Mouse (Mus musculus) lung, postnatal 14 days (tissue): ENCODE measurements around the gene Hyls1.
A peak's percentile ranks its signal among the peaks of the same experiment; 100 is the strongest.
"Not testable (repeated sequence)": the region's sequence is repeated elsewhere in the genome, so short reads cannot be mapped to it uniquely, and the experiment has no call there.

Source experiments
- DNase-seq: peaks from one replicate; pipeline ENCODE4 v3.0.0; 2021

Hyls1 gene

DNA sequence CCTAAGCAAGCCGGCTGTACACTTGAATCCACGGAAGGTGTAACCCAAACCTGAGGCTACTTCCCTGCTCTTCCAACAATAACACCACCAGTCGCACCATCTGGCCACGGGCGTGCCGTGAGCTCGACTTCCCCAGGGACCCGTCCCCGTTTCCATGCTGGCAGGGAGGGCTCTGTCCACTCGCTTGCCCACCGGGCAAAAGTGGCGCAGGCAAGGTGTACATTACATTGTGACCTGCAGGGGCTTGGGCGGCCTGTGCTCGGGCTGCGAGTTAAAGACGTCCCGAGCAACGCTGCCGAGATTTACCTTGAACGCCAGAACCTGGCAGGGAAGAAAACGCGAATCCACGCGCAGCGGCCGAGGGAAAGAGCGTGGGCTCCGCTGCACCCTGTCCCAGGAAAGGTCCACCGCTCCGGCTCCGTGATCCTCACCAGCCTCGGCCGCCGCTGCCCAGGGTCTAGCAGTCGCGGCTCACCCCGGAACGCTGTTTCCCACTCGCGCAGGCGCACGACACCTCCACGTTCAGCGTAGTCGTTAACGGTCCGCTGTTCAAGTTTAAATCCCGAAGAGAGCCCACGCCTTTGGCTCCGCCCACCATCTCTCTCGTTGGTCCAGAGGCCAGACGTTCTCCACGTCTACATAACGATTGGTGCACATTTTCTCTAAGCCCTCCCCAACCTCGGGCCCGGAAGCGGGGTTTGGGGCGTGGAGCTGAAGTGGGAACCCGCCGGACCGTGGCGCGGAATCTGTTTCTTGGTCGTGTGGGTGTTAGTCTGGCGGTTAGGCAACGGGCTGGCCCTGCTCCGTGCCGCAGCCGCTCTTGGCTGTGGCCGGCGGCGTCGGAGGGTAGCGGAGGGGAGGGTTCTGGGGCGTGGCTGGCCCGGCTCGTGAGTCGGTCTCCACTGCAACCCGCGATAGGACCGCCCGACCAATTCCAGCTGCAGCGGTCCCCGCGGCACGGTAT lies at the start of gene Hyls1, which contains the start of gene Pate2:
Hyls1 (minus strand) TSS at position 828 of the 964 bp plus-strand sequence.
Pate2 (plus strand) TSS at position 714 of the 964 bp plus-strand sequence.
- peak; percentile 93 for DNase-seq

DNA sequence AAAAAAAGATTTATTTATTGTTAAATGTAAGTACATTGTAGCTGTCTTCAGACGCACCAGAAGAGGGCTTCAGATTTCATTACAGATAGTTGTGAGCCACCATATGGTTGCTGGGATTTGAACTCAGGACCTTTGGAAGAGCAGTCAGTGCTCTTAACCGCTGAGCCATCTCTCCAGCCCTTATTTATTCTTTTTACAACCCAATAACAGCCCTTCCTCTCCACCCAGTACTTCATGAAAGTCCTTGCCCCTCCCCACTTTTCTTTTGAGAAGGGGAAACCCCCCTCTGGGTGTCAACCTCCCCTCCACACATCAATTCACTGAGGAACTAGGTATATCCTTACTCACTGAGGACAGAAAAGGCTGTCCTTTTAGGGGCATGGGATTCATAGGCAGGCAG lies 46.6 kb upstream of the Hyls1 start:
- not testable (repeated sequence) for DNase-seq

DNA sequence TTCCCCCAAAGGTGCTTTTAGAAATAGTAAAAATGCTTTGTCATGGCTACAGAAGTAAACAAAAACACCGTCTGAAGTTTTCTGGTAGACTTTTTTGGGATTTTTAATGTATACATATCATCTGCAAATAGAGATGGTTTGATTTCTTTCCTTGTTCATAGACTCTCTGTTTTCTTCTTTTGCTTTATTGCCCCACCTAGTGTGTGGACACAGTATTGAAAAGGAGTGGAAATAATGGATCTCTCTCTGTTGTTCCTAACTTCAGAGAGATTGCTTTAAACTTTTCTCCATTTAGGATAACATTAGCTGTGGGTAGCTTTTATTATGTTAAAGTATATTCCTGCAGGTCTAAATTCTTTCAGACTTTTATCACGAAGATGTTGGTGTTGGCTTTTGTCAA lies 43.8 kb upstream of the Hyls1 start:
- no peak for DNase-seq

DNA sequence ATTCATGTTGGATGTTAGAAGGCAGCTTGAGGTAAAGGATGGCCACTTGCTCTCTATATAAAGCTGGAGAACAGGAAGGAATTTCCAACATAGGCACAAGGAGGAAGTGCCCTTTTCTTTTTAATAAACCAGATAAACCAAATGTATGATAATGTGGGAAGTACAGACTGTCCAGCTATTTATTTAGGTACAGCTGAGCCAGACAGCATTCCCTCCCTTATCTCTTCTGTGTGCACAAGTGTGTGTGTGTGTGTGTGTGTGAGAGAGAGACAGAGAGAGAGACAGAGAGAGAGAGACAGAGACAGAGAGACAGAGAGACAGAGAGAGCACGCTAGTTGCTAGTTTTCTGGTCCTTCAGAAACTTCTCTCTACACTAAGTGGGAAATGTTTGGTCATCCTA lies 41.6 kb upstream of the Hyls1 start, which contains the start of gene Pate4:
Pate4 (minus strand) TSS at position 101 of the 400 bp plus-strand sequence.
- DNase-seq, result no peak

DNA sequence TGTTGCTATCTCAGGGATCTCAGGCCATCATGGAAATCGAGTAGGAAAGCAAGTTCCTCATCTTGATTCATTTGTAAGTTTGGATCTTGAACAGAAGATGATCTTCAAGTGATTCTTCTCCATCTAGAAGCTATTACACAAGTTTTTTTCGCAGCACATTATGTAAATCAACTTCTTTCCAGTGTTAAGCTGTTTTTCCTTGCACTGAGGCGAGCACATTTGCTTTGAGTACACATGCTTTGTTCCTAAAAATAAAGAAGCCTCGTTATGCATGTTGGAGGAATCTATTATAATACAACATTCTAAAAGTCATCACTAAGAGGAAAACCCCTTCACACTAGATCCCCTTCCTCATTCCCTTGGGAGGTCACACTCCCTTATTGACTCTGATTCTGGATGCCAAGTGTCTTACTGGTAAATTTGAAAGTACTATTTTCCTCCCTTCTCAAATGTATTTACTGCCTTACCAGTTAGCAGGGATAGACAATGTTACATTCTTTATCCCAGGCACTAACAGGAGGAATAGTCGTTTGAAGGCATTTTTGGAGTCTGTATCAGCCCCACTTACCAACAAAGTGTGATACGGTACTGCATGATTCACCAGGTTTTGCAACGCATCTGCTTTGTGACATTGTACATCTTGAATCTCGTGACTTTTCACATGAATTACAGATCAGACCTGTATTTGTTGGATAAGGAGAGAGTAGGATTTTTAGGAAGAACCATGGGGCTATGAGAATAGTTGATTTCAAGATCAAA lies 37.6 kb upstream of the Hyls1 start:
- DNase-seq, result no peak

DNA sequence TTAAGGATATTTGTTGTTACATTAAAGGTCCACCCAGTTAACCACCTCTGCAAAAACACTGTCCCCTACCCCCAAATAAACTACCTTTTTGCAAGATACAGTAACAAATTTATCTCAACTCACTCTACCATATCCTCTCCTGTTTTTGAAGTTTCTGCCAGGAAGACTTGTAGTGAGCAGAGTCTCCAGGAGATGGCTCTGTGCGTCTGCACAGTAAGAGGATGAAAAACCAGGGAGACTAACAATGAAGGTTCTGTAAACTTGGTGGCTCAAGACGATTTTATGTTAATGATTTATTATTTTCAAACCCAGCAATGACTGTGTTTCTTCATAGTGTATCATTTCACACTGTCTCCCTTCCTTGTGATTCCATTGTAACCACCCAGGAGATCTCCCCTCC lies 22.7 kb upstream of the Hyls1 start:
- DNase-seq, result no peak

DNA sequence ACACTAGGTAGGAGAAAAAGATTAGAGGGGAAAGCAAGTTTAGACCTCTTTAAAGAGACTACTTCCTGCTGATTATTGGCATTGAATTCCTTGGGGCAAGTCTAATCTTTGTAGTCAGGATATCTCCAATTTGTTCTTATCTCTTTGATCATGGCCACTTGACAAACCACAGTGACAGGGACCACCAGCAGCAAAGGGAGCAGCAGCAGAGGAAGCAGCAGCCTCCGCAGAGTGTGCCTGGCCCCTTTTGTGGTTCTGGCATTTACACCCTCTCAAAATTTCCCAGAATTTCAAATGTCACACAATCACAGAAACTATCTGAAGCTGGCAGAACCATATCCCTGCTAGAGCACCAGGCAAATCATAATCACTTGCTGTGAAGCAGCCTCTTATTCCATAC lies 17.5 kb upstream of the Hyls1 start:
- no peak for DNase-seq

DNA sequence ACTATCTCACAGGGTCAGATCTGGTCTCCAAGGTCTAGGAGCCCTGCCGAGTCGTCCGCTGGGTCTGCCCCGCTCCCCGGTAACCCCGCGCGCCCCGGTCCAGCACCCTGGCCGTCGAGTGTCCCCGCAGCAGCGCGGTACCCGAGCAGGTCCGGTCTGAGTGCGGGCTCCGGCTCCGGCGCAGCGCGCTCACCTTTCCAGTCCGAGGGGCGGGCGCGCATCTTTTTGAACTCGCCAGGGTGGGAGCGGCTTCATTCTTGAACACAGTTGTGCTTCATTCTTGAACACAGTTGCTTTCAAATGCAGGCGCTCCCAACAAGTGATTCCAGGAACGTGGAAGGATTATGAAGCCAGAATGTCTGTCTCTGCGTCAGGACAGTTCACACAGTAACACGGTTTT lies 4.2 kb upstream of the Hyls1 start:
- DNase-seq, result no peak

DNA sequence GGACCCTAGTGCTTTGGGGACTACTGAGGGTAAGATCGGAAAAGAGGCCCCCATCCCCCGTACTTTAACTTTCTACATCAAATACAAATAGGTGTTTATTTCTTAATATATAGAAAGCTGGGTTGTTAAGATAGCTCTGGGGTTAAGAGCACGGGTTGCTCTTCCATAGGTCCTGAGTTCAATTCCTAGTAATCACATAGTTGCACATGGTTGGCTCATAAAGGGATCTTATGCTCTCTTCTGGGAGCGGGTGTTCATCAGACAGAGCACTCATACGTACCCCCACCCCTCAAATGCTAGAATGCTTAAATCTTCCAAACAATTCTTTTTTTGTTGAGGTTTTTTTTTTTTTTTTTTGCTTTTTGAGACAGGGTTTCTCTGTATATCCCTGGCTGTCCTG lies 465 bp upstream of the Hyls1 start:
- DNase-seq, result no peak

DNA sequence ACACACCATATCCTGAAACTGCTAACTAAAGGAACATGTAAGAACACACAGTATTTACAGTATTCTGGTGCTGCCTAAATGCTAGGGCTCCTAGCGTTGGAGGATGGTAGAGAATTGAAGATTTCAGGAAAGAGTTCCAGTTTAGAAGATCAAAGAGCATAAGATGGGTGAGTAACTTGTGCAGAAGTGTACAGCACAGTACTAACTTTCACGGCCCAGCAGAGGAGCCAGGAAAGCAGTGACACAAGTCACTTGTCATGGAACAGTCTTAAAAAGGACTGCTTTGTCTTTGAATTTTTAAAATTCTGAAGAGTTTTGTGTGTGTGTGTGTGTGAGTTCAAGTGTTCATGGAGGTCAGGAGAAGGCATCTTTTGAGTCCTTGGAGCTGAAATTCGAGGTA lies 2.2 kb downstream of the Hyls1 start:
- no peak for DNase-seq

DNA sequence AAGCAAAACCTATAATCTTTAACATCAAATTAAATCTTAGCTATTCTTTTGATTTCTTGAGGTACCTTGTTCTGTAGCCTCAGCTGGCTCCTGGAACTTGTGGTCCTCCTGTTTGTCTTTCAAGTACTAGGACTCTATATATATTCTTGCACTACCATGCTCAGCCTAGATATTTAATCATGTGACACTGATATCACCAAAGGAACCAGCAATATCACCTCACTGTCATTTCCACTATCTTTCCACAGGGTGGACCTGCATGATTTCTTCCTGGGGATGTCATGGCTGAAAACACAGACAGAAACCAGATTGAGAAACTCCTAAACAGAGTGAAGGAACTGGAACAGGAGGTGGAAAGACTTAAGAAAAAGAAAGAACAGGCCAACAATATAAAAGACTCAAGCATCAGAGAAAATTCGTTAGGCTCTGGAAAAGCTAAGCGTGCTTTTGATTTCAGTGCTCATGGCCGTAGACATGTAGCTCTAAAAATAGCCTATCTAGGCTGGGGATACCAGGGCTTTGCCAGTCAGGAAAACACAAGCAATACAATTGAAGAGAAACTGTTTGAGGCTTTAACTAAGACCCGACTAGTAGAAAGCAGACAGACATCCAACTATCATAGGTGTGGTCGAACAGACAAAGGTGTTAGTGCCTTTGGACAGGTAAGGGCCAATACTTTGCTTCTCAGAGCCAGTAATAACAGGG lies 5.5 kb downstream of the Hyls1 start:
- no peak for DNase-seq

DNA sequence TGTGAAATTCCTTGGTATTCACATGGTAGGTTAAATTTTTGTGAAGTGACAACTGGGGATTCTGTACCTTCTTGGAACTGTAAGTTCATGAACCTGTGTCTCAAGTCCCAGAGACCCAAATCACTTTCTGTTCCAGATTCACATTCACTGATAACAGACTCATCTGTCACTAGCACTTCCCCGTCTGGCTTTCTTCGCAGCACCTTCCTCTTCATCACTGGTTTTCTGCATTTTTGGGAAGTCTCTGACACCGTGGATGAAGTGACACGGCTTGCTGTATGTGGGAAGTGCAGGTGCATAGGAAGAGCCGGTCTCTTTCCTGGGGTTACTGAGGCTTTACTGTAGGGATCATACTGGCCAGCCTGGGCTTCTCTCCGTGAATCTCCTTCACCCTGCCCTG lies 8.6 kb downstream of the Hyls1 start:
- DNase-seq, result no peak

DNA sequence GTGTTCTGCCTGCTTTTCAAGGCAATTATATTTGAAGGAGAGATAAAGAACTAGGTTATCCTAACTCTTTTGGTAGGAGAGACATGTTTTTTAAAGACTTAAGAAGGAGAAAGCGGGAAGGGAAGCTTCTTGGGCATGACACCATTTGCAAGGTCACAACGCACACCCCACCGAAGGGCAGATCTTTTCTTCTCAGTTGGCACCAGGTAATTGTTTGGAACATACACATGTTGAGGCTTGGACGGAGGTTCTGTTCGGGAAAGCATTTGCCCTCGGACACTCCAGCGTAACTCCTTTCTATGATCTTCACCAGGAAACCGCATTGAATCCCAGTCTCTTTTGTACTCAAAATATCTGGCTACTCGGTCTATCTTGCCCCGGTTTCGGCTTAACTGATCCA lies 9.1 kb downstream of the Hyls1 start:
- DNase-seq, result no peak

DNA sequence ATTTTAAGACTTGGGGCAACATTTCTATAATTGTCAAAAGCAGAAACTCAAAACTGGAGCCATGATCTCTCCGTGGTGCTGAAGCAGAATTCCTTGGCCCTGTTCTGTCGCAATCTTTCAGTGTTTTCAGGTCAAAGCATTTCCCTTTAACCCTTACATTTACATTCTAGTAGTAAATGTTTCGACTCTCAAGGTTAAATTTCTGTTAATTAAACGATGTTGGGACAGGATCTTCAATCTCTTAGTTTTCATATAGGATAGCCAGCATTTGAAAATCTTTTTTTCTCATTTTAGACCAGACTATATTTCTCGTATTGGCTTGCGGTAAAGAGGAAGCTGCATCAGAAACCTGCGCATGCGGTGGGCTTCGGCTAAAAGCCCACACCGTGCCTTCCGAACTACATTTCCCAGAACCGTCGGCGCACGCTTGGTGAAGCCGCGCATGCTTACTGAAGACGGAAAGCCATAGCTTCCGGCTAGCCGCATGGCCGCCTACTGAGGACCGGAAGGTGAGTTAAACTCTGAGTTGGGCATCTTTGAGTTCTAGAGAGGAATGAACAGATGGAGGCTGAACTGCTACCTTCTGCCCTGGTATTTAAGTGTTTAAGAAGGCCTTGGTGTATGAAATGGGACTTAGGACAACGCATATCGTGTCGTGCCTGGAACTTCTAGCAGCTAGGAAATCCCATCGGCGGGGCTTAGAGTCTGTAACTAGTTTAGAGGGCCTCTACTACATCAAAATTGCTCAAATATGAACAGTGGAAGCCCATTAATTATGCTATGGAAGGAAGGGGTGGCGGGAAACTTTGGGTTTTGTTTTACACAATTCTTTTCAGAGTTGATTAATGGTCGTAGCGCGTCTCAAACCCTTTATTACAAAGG lies 10.9 kb downstream of the Hyls1 start:
- peak; percentile 75 for DNase-seq

DNA sequence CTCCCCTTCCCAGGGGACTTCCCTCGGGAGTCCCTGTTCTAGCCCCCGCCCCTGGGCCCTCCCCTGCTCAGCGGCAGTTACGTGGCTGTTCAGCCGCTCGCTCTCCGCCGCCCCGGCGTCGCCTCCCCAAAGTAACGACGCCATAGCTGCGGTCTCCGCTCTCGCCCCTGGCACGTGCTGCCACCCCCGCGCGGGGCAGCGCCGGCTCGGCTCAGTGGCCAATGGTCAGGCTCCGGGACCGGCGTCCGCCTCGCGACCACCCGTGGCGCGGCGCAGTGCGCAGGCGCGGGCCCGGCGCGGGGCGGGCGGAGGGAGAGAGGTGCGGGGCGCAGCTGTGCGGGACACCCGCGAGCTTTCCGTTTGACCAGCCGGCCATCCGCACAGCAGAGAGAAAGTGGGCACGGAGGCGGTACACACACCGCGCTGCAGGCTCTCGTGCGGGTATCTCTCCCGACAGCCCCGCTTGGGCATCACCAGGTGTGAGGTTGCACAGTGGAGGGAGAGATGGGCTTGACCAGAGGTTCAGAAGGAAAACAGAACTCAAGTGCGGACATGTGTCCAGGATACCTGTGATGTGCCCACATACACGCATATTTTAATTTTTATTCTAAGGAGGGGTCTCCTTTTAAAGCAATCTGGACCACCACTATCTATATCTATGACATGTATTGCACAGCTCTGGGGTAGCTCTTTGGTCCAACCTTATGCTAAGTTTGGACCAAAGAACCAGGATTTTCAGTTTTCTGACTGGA lies 11.8 kb downstream of the Hyls1 start, which contains the start of the genes Ddx25 and Pus3:
Ddx25 (minus strand) TSS at position 272 of the 752 bp plus-strand sequence.
Pus3 (plus strand) TSS at position 339 of the 752 bp plus-strand sequence.
- DNase-seq, result no peak

DNA sequence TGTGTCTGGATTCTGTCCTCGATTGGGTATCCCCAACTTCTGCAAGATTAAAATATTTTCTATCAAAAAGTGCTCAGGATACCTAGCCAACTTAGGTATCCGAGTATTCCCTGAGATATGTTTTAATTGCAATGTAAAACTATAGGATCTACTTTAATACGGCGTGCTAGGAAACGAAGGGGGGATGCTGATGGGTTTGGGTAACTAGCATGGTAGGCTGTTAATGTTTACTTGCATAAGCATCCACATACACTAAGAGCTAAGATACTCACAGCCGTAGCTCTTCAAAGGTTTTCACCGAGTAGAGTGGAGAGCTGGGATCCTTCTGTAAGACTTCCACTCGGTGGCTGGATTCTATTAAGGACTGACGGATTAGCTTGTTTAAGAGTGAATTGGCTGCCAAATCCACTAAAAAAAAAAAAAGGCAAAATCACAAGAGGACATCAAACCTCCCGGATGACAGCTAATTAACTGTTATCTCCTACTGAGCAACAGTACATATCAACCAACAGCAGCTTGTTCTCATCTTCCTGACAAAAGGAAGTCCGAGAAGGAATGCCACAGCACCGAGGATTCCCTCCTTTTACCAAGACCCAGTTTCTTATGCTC lies 13.6 kb downstream of the Hyls1 start:
- no peak for DNase-seq

DNA sequence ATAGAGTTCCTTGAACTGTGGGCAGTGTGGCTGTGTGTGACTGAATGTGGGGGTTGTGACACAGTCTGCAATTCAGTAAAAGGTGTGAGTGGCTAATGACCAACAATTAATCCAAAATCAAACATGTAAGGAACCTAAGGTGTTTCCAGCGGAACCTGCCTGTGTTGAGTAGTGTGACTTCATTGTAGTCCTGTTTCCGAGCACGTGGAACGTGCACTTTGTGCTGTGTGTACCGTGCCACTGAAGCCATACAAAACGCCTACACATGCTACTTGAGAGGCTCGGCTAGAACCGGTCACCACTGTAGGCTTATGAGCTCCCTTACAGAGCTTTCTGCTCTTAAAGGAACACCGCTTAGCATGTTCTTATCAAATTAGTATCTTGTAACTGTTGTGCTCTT lies 21.7 kb downstream of the Hyls1 start:
- no peak for DNase-seq

DNA sequence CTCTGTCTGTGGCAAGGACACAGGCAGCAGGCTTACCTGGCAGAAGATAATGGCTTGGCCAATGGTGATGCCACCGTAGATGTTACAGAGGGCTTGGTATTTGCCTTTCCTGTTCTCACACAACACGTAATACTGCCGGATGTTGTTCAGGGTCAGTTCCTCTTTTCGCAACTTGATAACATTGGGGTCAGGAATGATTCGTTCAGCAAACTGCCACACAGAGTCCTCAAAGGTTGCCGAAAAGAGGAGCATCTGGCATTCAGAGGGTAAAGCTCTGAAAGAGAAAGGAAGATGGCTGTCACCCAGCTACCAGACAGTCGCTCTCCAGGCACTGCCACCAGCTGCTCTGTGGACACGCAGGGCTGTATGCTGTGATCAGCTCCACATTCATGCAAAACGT lies 23.5 kb downstream of the Hyls1 start:
- DNase-seq, result no peak

DNA sequence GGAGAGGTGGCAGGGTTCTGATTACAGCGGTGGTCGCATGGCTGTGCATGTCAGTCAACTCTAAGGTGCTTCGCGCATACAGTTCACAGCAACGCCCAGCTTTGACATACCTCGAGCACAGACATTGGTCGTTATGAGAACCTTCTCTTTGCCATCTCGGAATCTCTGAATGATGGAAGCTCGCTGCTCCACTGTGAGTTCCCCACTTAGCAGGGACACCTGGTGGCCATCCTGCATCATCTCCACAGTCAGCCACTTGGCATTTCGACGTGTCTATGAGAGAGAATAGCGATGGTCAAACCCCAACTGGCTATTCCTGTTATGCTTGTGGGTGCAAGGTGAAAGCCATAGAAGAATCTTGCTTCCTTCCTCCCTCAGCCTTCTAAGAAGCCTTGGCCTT lies 24.5 kb downstream of the Hyls1 start:
- DNase-seq, result no peak

DNA sequence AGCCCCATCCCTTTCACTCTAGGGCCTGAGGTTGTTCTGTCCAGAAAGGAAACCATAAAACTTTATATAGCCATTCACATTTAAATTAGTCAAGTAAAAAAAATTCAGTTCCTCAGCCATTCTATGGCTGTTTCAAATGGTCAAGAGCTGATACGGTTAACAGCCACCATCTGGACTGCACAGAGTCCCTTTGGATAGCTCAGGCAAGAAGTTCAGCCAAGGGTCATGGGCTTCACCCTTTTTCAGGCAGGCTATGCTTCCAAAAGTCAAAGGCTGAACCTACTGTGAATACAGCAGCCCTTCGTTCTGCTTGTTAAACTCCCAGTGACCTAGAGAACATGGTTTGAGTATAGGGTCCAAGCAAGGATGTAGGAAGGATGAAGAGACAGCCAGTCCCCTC lies 25.5 kb downstream of the Hyls1 start:
- no peak for DNase-seq
